Mouse (Mus musculus): ENCODE results near the gene Fblim1. TPM values are rescaled to one million over a fixed set of nuclear protein-coding genes. Genes with fewer than 3 reads are reported as not detected.

Fblim1 gene
- polyA plus RNA-seq, 1 experiment from 2014 or later, result 34.9 TPM

DNA sequence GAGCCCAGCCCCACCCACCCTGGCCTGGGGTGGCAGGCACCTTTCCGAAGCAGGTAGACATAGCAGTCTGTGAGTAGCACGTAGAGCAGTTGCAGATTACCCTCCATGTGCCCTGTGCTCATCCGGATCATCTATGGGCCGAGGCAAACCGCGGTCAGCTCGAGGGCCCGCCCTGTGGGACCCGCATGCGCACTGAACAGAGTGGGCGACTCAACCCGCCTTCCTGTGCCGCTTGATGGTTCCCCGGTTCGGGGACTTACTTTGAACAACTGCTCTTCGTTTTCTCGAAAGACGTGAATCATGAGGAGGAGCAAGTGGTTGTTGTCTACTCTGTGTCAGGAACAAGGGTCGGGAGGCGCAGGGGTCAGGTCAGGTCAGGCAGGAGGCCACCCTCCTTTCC, 25.4 kb upstream of the Fblim1 start:
- Histone ChIP-seq H3K27ac (ENCODE audit: low read depth, low read length) (no peak overlapping the region), H3K9ac (ENCODE audit: low read length) (no peak overlapping the region), H3K4me2 (ENCODE audit: low read depth) (no peak overlapping the region), H3K36me3 (ENCODE audit: control insufficient read depth, insufficient read depth, low read length) (peaks cover 25% of the 10 kb centered on the region), H3K4me3 (ENCODE audit: low read depth, low read length) (no peak overlapping the region), H3K9me3 (ENCODE audit: control insufficient read depth, low read length) (no peaks in the 10 kb centered on the region), H3K4me1 (ENCODE audit: control insufficient read depth, insufficient read depth, low read length) (no peaks in the 10 kb centered on the region), H3K27me3 (ENCODE audit: control insufficient read depth, insufficient read depth, low read length) (no peaks in the 10 kb centered on the region)
- WGBS, result 96% methylated on average over 20 of the region's 20 CpGs
- ATAC-seq (ENCODE audit: insufficient read depth, low FRiP score, low TSS enrichment) (no peak), DNase-seq (ENCODE audit: low spot score) (no peak)

DNA sequence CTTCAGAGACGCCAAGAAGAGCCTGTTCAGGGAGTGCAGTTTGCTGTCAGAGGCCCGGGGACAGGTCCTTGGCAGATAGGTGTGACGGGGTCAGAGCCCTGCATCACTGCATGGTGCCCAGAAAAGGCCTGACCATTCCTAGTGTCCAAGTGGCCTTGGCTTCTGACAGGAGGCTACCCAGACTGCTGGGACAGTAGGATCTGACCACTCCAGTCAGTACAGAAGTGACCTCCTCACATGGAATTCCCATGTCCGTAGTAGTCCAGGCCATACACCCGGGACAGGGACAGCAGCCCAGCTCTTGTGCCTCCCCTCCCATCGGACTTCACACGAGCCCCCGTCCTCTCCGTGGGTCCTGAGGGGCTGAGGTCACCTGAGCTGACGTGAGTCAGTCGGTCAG, 24.1 kb upstream of the Fblim1 start:
- no peaks in the 10 kb centered on the region for H3K4me1 ChIP-seq (ENCODE audit: control insufficient read depth, insufficient read depth, low read length)
- H3K9me3 ChIP-seq (ENCODE audit: control insufficient read depth, low read length), result no peaks in the 10 kb centered on the region
- peaks cover 25% of the 10 kb centered on the region for H3K36me3 ChIP-seq (ENCODE audit: control insufficient read depth, insufficient read depth, low read length)
- no peak overlapping the region for H3K27ac ChIP-seq (ENCODE audit: low read depth, low read length)
- H3K27me3 ChIP-seq (ENCODE audit: control insufficient read depth, insufficient read depth, low read length), result no peaks in the 10 kb centered on the region
- no peak overlapping the region for H3K9ac ChIP-seq (ENCODE audit: low read length)
- ATAC-seq (ENCODE audit: insufficient read depth, low FRiP score, low TSS enrichment), result no peak
- 100% methylated on average over 7 of the region's 11 CpGs for WGBS
- no peak overlapping the region for H3K4me2 ChIP-seq (ENCODE audit: low read depth)
- no peak overlapping the region for H3K4me3 ChIP-seq (ENCODE audit: low read depth, low read length)
- DNase-seq (ENCODE audit: low spot score), result no peak

DNA sequence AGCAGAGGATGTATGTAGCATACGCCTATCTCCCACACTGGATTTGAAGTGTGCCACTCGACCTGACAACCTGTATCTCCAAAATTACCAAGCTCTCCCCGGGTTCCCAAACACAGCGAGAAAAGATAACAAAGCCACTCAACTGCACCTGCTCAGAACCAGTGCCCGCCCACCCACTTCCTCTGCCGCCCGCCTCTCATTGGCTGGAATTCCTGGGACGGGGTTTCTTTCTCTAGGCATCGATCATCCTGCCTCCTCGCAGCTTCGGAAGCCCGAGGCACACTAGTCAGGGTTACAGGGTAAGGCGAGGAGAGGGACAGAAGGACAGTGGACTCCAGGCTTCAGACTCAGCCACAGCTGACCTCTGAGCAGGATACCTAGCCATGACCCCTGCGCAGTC, 22.8 kb upstream of the Fblim1 start:
- Histone ChIP-seq H3K4me1 (ENCODE audit: control insufficient read depth, insufficient read depth, low read length) (no peaks in the 10 kb centered on the region), H3K9ac (ENCODE audit: low read length) (no peak overlapping the region), H3K27ac (ENCODE audit: low read depth, low read length) (no peak overlapping the region), H3K4me2 (ENCODE audit: low read depth) (no peak overlapping the region), H3K9me3 (ENCODE audit: control insufficient read depth, low read length) (no peaks in the 10 kb centered on the region), H3K4me3 (ENCODE audit: low read depth, low read length) (no peak overlapping the region), H3K36me3 (ENCODE audit: control insufficient read depth, insufficient read depth, low read length) (peaks cover 23% of the 10 kb centered on the region), H3K27me3 (ENCODE audit: control insufficient read depth, insufficient read depth, low read length) (no peaks in the 10 kb centered on the region)
- DNase-seq (ENCODE audit: low spot score) (no peak), ATAC-seq (ENCODE audit: insufficient read depth, low FRiP score, low TSS enrichment) (no peak)
- 80% methylated on average over 14 of the region's 14 CpGs for WGBS

DNA sequence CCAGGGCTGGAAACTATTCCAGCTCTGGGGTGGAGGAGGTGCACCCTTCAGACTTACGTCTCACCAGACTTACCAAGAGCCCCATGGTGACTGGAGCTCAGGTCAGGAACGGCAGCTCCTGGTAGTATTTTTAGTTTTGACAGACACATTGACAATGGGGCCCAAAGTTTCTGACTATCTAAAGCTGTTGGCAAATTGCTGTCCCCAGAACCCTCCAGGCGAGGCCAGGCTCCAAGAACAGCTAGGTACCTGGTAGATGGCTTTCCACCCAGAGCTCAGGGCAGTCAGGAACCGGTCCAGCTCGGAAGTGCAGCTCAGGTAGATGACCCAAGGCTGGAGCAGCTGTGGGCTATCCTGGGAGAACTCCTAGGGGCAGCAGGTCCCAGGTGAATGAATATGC, 21.6 kb upstream of the Fblim1 start:
- DNase-seq (ENCODE audit: low spot score) (no peak), ATAC-seq (ENCODE audit: insufficient read depth, low FRiP score, low TSS enrichment) (no peak)
- no peak overlapping the region for H3K27ac ChIP-seq (ENCODE audit: low read depth, low read length)
- H3K4me1 ChIP-seq (ENCODE audit: control insufficient read depth, insufficient read depth, low read length), result no peaks in the 10 kb centered on the region
- H3K9me3 ChIP-seq (ENCODE audit: control insufficient read depth, low read length), result no peaks in the 10 kb centered on the region
- H3K36me3 ChIP-seq (ENCODE audit: control insufficient read depth, insufficient read depth, low read length), result peaks cover 20% of the 10 kb centered on the region
- no peak overlapping the region for H3K9ac ChIP-seq (ENCODE audit: low read length)
- WGBS, result 83% methylated on average over 5 of the region's 5 CpGs
- no peak overlapping the region for H3K4me3 ChIP-seq (ENCODE audit: low read depth, low read length)
- no peak overlapping the region for H3K4me2 ChIP-seq (ENCODE audit: low read depth)
- H3K27me3 ChIP-seq (ENCODE audit: control insufficient read depth, insufficient read depth, low read length), result no peaks in the 10 kb centered on the region

DNA sequence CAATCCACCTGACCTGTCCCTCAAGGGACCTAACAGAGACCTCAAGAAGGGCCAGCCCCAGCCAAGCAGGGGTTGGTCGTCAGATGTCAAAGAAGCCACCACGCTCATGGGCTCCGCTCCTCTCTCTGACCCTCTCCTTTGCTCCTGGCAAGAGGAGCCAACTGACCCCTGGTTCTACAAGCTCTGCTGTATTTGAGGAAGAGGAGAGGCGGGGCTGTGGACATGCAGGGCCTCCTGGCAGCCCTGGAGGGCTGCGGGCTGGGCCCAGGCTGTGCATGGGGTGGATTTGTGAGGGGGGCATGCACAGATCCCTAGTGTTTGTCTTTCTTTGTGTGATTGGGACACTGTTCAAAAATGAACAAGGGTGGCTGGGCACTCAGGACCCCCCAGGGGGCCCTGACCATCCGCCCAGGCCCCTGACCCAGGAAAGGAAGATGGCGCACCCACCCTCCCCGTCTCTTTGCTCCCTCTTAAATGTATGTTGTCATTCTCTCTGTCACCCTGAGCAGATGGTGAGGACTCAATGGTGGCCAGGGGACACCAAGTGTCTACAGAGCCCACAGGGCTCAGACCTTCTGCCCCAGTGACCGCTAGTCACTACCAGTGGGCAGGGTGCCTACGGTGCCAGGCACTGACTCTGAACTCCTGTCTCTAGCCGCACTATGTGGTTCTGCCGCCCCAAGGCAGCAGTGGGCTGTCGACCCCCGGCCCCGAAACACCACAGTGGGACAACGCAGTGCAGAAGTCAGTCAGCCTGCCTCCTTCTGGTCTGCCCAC, 20.1 kb upstream of the Fblim1 start:
- no peak for ATAC-seq (ENCODE audit: insufficient read depth, low FRiP score, low TSS enrichment)
- H3K4me2 ChIP-seq (ENCODE audit: low read depth), result no peak overlapping the region
- no peak overlapping the region for H3K9ac ChIP-seq (ENCODE audit: low read length)
- no peak overlapping the region for H3K4me3 ChIP-seq (ENCODE audit: low read depth, low read length)
- no peaks in the 10 kb centered on the region for H3K4me1 ChIP-seq (ENCODE audit: control insufficient read depth, insufficient read depth, low read length)
- no peaks in the 10 kb centered on the region for H3K27me3 ChIP-seq (ENCODE audit: control insufficient read depth, insufficient read depth, low read length)
- no peak for DNase-seq (ENCODE audit: low spot score)
- no peak overlapping the region for H3K27ac ChIP-seq (ENCODE audit: low read depth, low read length)
- no peaks in the 10 kb centered on the region for H3K9me3 ChIP-seq (ENCODE audit: control insufficient read depth, low read length)
- 90% methylated on average over 16 of the region's 16 CpGs for WGBS
- peaks cover 6% of the 10 kb centered on the region for H3K36me3 ChIP-seq (ENCODE audit: control insufficient read depth, insufficient read depth, low read length)

DNA sequence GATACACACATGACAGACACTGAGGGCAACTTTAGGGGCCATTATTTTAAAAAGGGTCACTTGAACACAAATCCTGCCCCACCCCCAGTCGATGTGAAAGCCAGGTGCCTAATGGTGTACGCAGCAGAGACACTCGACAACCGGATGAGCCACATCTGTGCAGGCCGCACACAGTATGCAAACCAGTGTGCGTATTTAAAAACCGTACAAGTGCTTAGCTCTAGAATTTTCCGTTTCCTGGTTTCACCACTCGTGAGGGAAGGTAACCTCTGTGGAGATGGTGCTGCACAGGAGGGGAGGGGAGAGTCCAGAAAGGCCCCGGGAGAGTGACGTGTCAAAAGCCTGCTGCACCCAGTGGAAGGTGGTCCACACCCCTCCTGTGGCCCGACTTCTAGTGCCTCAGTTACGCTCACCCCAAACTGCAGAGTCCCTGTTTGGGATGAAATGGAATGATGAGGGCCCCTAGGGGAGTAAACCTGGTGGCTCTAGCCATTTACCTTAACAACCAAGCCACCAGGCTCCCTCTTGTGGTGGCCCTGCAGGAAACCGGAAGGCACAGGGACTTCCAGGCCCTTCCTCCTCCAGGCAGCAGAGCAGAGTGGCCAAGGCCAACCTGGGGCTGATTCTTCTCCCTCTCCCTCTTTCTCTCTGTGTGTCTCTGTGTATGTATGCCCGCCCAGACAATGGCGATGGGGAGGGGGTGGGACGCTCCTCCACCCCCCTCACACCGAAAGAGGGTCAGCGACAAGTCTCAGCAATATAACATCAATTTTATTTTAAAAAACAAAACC, 19.3 kb upstream of the Fblim1 start:
- peaks cover 6% of the 10 kb centered on the region for H3K36me3 ChIP-seq (ENCODE audit: control insufficient read depth, insufficient read depth, low read length)
- H3K4me3 ChIP-seq (ENCODE audit: low read depth, low read length), result no peak overlapping the region
- WGBS, result 77% methylated on average over 19 of the region's 19 CpGs
- DNase-seq (ENCODE audit: low spot score) (no peak), ATAC-seq (ENCODE audit: insufficient read depth, low FRiP score, low TSS enrichment) (no peak)
- H3K4me1 ChIP-seq (ENCODE audit: control insufficient read depth, insufficient read depth, low read length), result no peaks in the 10 kb centered on the region
- H3K27me3 ChIP-seq (ENCODE audit: control insufficient read depth, insufficient read depth, low read length), result no peaks in the 10 kb centered on the region
- no peak overlapping the region for H3K4me2 ChIP-seq (ENCODE audit: low read depth)
- no peak overlapping the region for H3K9ac ChIP-seq (ENCODE audit: low read length)
- H3K9me3 ChIP-seq (ENCODE audit: control insufficient read depth, low read length), result no peaks in the 10 kb centered on the region
- H3K27ac ChIP-seq (ENCODE audit: low read depth, low read length), result no peak overlapping the region

DNA sequence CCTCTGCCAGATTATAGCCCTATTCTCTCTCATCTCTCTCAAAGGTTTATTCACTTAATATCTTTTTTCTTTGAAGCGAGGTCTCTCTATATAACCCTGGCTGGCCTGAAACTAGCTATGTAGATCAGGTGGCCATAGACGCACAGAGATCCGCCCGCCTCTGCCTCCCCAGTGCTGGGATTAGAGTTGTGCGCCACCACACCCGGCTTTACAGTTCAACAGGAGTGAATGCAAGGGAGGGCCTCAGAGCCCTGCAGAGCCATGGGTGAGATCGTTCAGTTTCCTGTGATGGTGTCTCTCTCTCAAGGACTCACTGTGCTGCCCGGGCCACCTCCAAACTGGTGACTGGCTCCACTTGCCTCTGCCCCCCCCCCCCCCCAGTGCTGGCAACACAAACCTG, 18.2 kb upstream of the Fblim1 start:
- Histone ChIP-seq H3K27ac (ENCODE audit: low read depth, low read length) (no peak overlapping the region), H3K36me3 (ENCODE audit: control insufficient read depth, insufficient read depth, low read length) (peaks cover 3% of the 10 kb centered on the region; the same call in 1 of the 2 replicates), H3K27me3 (ENCODE audit: control insufficient read depth, insufficient read depth, low read length) (no peaks in the 10 kb centered on the region), H3K4me2 (ENCODE audit: low read depth) (no peak overlapping the region), H3K9me3 (ENCODE audit: control insufficient read depth, low read length) (no peaks in the 10 kb centered on the region), H3K4me1 (ENCODE audit: control insufficient read depth, insufficient read depth, low read length) (no peaks in the 10 kb centered on the region), H3K9ac (ENCODE audit: low read length) (no peak overlapping the region), H3K4me3 (ENCODE audit: low read depth, low read length) (no peak overlapping the region)
- WGBS, result 92% methylated on average over 8 of the region's 8 CpGs
- DNase-seq (ENCODE audit: low spot score) (no peak), ATAC-seq (ENCODE audit: insufficient read depth, low FRiP score, low TSS enrichment) (no peak)

DNA sequence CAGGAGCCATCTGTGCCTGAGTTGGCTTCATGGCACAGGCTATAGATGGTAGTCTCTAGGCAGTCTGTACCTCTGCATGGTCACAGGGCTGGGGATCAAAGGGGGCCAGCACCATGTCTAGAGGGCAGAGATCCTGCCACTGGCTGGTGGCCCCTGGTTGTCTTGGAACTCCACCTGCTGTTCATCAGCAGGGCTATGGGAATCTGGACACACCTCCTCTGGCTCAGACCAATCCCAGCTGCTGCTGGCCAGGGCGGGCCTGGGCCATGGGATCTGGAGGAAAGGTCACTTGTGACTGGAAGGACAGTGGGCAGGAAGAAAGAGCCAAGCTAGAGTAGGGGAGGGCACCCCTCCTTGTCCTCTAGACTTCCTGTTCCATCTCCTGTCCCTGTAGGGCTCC, 17.8 kb upstream of the Fblim1 start, which contains the start of gene Slc25a34:
Gene Slc25a34 (minus strand): TSS at position 156 of the 400 bp plus-strand sequence.
- Histone ChIP-seq H3K9me3 (ENCODE audit: control insufficient read depth, low read length) (no peaks in the 10 kb centered on the region), H3K27ac (ENCODE audit: low read depth, low read length) (no peak within 1 kb of the TSS), H3K9ac (ENCODE audit: low read length) (0 out of 2 replicates have a peak within 1 kb of the TSS, but pooled peaks have one; percentile 6), H3K36me3 (ENCODE audit: control insufficient read depth, insufficient read depth, low read length) (peaks cover 3% of the 10 kb centered on the region; the same call in 1 of the 2 replicates), H3K4me2 (ENCODE audit: low read depth) (no peak within 1 kb of the TSS), H3K4me1 (ENCODE audit: control insufficient read depth, insufficient read depth, low read length) (no peaks in the 10 kb centered on the region), H3K4me3 (ENCODE audit: low read depth, low read length) (no peak within 1 kb of the TSS), H3K27me3 (ENCODE audit: control insufficient read depth, insufficient read depth, low read length) (no peaks in the 10 kb centered on the region)
- WGBS, result 56% methylated on average over 1 of the region's 1 CpGs
- ATAC-seq (ENCODE audit: insufficient read depth, low FRiP score, low TSS enrichment) (no peak), DNase-seq (ENCODE audit: low spot score) (no peak)

Data from neural tube, embryonic 11.5 days (tissue).